Mouse (Mus musculus): Measurements from ENCODE around the gene Guca2a. TPM values are rescaled to one million over a fixed set of nuclear protein-coding genes. Genes with fewer than 3 reads are reported as not detected.

Gene Guca2a
- polyA plus RNA-seq, 1 experiment from 2014 or later = 0.55 TPM

DNA sequence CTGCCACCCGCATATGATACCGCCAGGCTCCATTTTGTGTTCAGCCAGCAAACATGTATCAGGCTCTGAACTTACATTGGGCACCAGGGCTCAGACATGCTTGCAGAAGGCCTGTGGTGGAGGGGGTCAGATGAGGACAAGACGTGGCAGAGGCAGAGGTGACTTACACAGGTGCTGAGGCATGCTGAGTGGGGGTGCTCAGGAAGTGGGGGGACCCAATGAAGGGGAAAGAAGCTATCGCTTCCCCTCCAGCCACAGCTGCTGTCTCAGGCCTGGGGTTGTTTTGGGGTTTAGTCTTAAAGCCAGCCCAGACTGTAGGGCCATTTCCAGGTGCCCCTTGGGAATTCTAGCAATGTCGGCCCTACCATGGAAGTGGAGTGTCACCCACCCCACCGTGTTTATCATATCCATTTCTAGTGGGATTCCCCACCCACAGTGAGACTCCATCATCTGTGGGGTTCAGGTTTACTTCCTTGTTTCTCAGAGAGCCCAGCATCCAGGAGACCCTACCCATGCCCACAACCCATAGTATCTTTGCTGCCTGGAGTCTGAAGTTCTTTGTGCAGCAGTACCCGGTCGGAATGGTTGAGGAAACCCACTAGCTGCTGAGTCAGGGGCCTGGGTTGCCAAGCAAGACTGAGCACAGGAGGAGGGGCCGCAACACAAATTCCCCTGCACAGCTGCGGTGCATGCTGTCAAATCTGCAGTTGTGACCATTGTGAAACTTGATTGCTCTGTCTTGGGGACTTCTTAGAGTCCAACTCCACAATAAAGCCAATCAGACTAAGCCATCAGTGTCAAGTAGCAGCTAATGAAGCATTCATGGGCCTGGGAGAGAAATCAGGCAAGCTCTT, 32.1 kb downstream of the Guca2a start:
- H3K4me3 ChIP-seq (ENCODE audit: low read depth, low read length) = no peak overlapping the region
- no peaks in the 10 kb centered on the region for H3K36me3 ChIP-seq (ENCODE audit: control insufficient read depth, insufficient read depth)
- no peaks in the 10 kb centered on the region for H3K27me3 ChIP-seq (ENCODE audit: control insufficient read depth, insufficient read depth, low read depth, low read length)
- H3K9me3 ChIP-seq (replicated peaks; ENCODE audit: control insufficient read depth, low read length) = no peaks in the 10 kb centered on the region
- no peak overlapping the region for H3K4me2 ChIP-seq (ENCODE audit: low read depth, low read length)
- no peak for ATAC-seq (ENCODE audit: low read depth)
- 59% methylated on average over 10 of the region's 10 CpGs for WGBS (ENCODE audit: insufficient replicate concordance)
- H3K27ac ChIP-seq (ENCODE audit: low read length) = no peak overlapping the region
- no peak overlapping the region for H3K9ac ChIP-seq (ENCODE audit: low read depth, low read length)
- no peaks in the 10 kb centered on the region for H3K4me1 ChIP-seq (ENCODE audit: control insufficient read depth, low read depth, low read length)

DNA sequence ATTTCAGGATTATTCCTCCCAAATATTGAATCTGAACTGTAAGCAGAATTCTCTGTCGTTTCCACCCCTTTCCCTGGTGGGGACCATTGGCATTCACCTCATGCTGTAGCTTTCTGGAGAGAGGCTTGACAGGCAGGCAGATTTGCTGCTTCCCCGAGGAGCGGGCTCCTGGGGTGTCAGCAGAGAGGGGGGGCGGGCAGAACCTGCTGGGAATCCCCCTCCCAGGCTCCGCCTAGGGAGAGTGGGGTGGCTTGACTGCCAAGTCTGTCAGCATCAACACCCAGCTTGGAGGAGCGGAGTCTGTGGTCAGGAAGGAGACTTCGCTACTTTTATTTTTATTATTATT, 32.7 kb downstream of the Guca2a start:
- H3K36me3 ChIP-seq (ENCODE audit: control insufficient read depth, insufficient read depth) = no peaks in the 10 kb centered on the region
- H3K9ac ChIP-seq (ENCODE audit: low read depth, low read length) = no peak overlapping the region
- no peaks in the 10 kb centered on the region for H3K9me3 ChIP-seq (replicated peaks; ENCODE audit: control insufficient read depth, low read length)
- 52% methylated on average over 7 of the region's 7 CpGs for WGBS (ENCODE audit: insufficient replicate concordance)
- no peak for ATAC-seq (ENCODE audit: low read depth)
- no peaks in the 10 kb centered on the region for H3K27me3 ChIP-seq (ENCODE audit: control insufficient read depth, insufficient read depth, low read depth, low read length)
- no peak overlapping the region for H3K27ac ChIP-seq (ENCODE audit: low read length)
- no peak overlapping the region for H3K4me3 ChIP-seq (ENCODE audit: low read depth, low read length)
- no peak overlapping the region for H3K4me2 ChIP-seq (ENCODE audit: low read depth, low read length)
- H3K4me1 ChIP-seq (ENCODE audit: control insufficient read depth, low read depth, low read length) = no peaks in the 10 kb centered on the region

DNA sequence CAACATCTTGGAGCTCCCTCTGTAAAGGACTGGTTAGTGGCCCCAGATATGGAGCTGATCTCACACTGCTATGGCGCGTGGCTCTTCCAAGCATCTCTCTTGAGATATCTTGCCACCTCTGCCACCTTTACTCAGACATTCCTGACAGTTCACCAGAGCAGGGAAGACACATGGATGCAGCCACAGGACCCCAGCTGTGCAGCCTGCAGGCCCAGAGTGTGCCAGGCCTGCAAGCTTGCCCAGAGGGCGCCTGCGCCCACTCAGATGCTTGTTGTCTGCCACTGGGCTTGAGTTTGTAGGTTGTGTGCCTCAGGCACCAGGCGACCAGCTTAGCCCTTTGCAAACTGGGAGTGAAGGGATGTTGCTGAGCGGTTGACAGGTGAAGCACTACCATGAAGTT, 33.2 kb downstream of the Guca2a start:
- WGBS (ENCODE audit: insufficient replicate concordance) = 65% methylated on average over 6 of the region's 6 CpGs
- no peaks in the 10 kb centered on the region for H3K4me1 ChIP-seq (ENCODE audit: control insufficient read depth, low read depth, low read length)
- H3K4me3 ChIP-seq (ENCODE audit: low read depth, low read length) = no peak overlapping the region
- no peaks in the 10 kb centered on the region for H3K27me3 ChIP-seq (ENCODE audit: control insufficient read depth, insufficient read depth, low read depth, low read length)
- no peak for ATAC-seq (ENCODE audit: low read depth)
- no peak overlapping the region for H3K27ac ChIP-seq (ENCODE audit: low read length)
- H3K4me2 ChIP-seq (ENCODE audit: low read depth, low read length) = no peak overlapping the region
- no peaks in the 10 kb centered on the region for H3K36me3 ChIP-seq (ENCODE audit: control insufficient read depth, insufficient read depth)
- H3K9ac ChIP-seq (ENCODE audit: low read depth, low read length) = no peak overlapping the region
- H3K9me3 ChIP-seq (replicated peaks; ENCODE audit: control insufficient read depth, low read length) = no peaks in the 10 kb centered on the region

DNA sequence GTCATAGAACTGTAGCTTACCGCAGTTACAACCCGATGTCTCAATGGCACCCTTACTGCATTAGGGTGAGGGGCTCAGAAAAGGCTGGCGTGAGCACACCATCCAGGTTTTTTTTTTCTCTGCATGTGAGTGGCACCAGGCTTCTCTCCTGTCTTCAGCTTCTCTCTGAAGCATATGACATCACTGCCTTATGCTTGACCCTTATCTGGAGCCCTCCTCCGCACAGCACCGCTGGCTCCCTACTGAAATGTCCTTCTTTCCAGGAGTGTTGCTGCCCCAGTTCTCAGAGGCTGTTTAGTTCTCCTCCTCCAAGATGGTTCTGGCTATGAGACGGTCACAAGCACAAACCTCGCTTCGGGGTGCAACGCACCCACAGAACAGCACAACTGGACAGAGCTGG, 33.7 kb downstream of the Guca2a start:
- 79% methylated on average over 9 of the region's 9 CpGs for WGBS (ENCODE audit: insufficient replicate concordance)
- no peak overlapping the region for H3K4me2 ChIP-seq (ENCODE audit: low read depth, low read length)
- H3K27me3 ChIP-seq (ENCODE audit: control insufficient read depth, insufficient read depth, low read depth, low read length) = no peaks in the 10 kb centered on the region
- no peak for ATAC-seq (ENCODE audit: low read depth)
- H3K9me3 ChIP-seq (replicated peaks; ENCODE audit: control insufficient read depth, low read length) = no peaks in the 10 kb centered on the region
- no peak overlapping the region for H3K9ac ChIP-seq (ENCODE audit: low read depth, low read length)
- no peaks in the 10 kb centered on the region for H3K36me3 ChIP-seq (ENCODE audit: control insufficient read depth, insufficient read depth)
- H3K27ac ChIP-seq (ENCODE audit: low read length) = no peak overlapping the region
- no peak overlapping the region for H3K4me3 ChIP-seq (ENCODE audit: low read depth, low read length)
- H3K4me1 ChIP-seq (ENCODE audit: control insufficient read depth, low read depth, low read length) = no peaks in the 10 kb centered on the region

DNA sequence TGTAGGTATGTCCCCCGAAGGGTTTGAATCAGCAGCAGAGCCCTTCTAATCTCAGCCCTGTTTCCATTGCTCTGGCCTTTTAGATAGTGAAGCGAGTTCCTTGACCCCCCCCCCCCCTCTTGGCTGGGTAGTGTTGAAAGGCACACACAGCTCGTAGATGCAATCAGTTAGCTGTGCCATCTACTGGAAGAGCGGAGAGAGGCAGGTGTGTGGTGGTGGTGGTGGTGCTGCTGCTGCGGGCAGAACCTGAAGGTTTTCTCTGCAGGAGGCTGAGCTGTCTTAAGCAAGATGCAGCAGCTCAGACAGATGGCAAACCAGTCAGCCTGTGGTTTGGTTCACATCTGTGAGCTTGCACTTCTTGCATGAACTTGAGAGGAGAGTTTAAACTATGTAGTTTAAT, 35.2 kb downstream of the Guca2a start:
- H3K27ac ChIP-seq (ENCODE audit: low read length) = no peak overlapping the region
- no peak for ATAC-seq (ENCODE audit: low read depth)
- no peak overlapping the region for H3K4me2 ChIP-seq (ENCODE audit: low read depth, low read length)
- no peaks in the 10 kb centered on the region for H3K36me3 ChIP-seq (ENCODE audit: control insufficient read depth, insufficient read depth)
- H3K4me1 ChIP-seq (ENCODE audit: control insufficient read depth, low read depth, low read length) = no peaks in the 10 kb centered on the region
- no peaks in the 10 kb centered on the region for H3K27me3 ChIP-seq (ENCODE audit: control insufficient read depth, insufficient read depth, low read depth, low read length)
- no peak overlapping the region for H3K4me3 ChIP-seq (ENCODE audit: low read depth, low read length)
- WGBS (ENCODE audit: insufficient replicate concordance) = 32% methylated on average over 5 of the region's 5 CpGs
- H3K9me3 ChIP-seq (replicated peaks; ENCODE audit: control insufficient read depth, low read length) = no peaks in the 10 kb centered on the region
- H3K9ac ChIP-seq (ENCODE audit: low read depth, low read length) = no peak overlapping the region

DNA sequence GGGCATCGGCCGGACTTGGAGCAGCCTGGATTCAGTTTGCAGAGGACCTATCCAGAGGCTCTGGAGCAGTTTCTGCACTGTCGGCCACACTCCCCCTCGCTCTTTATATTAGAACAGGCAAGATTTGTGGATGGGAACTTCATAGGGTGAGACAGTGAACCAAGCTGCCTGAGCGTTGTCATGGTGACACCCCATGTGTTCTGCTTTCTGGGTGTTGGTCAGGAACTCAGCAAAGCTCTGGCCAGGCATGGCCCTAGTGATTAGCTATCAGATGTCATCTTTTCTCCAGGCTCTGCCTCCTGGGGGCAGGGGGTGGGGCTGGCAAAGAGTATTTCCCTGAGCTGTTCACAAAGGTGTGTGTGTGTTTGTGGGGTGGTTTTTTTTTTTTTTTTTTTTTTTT, 45.1 kb downstream of the Guca2a start:
- no peak overlapping the region for H3K27ac ChIP-seq (ENCODE audit: low read length)
- 54% methylated on average over 5 of the region's 5 CpGs for WGBS (ENCODE audit: insufficient replicate concordance)
- H3K9me3 ChIP-seq (replicated peaks; ENCODE audit: control insufficient read depth, low read length) = no peaks in the 10 kb centered on the region
- no peak overlapping the region for H3K4me3 ChIP-seq (ENCODE audit: low read depth, low read length)
- no peaks in the 10 kb centered on the region for H3K36me3 ChIP-seq (ENCODE audit: control insufficient read depth, insufficient read depth)
- no peaks in the 10 kb centered on the region for H3K27me3 ChIP-seq (ENCODE audit: control insufficient read depth, insufficient read depth, low read depth, low read length)
- H3K4me1 ChIP-seq (ENCODE audit: control insufficient read depth, low read depth, low read length) = no peaks in the 10 kb centered on the region
- no peak overlapping the region for H3K9ac ChIP-seq (ENCODE audit: low read depth, low read length)
- no peak overlapping the region for H3K4me2 ChIP-seq (ENCODE audit: low read depth, low read length)
- no peak for ATAC-seq (ENCODE audit: low read depth)

DNA sequence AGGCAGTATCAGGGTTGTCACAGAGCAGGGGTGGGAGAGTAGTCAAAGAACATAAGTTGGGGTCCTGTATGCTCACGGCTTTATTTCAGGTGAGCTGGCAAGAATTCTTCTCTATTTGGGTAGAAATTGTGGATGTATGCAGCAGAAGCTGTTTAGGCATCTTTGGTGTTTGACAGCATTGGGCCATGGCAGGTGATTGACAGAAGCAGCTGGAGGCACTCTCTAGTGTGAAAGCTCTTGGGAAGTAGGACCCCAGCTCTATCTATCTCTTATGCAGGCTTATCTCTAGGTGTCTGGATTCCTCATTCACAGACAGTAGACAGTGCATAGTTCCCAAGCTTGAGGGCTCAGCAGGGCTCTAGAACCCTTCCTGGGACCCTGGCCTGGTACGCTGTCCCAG, 48.2 kb downstream of the Guca2a start:
- Histone ChIP-seq H3K36me3 (ENCODE audit: control insufficient read depth, insufficient read depth) (no peaks in the 10 kb centered on the region), H3K4me3 (ENCODE audit: low read depth, low read length) (no peak overlapping the region), H3K27me3 (ENCODE audit: control insufficient read depth, insufficient read depth, low read depth, low read length) (no peaks in the 10 kb centered on the region), H3K27ac (ENCODE audit: low read length) (no peak overlapping the region), H3K9me3 (replicated peaks; ENCODE audit: control insufficient read depth, low read length) (no peaks in the 10 kb centered on the region), H3K4me1 (ENCODE audit: control insufficient read depth, low read depth, low read length) (no peaks in the 10 kb centered on the region), H3K9ac (ENCODE audit: low read depth, low read length) (no peak overlapping the region), H3K4me2 (ENCODE audit: low read depth, low read length) (no peak overlapping the region)
- whole genome bisulfite sequencing (ENCODE audit: insufficient replicate concordance) = 67% methylated on average over 2 of the region's 2 CpGs
- no peak for ATAC-seq (ENCODE audit: low read depth)

Other genes with a start within 250 kb of the Guca2a start
- gene Ccdc30, start 222.2 kb upstream of the Guca2a start, polyA plus RNA-seq (2015; fragmentation: Nextera tagmentation; extraction: Ambion mirVana) = 0.99 and 1.0 TPM in 2 replicates
- gene Ppcs, start 215.3 kb upstream of the Guca2a start, polyA plus RNA-seq (2015; fragmentation: Nextera tagmentation; extraction: Ambion mirVana) = 12.9 and 13.3 TPM in 2 replicates
- gene Zmynd12, start 214.9 kb upstream of the Guca2a start, polyA plus RNA-seq (2015; fragmentation: Nextera tagmentation; extraction: Ambion mirVana) = 0.14 and 0.31 TPM in 2 replicates
- gene Rimkla, start 145.1 kb upstream of the Guca2a start, polyA plus RNA-seq (2015; fragmentation: Nextera tagmentation; extraction: Ambion mirVana) = 0.05 TPM in 1 of 2 replicates, not detected in the other
- gene Foxj3, start 100.7 kb upstream of the Guca2a start, polyA plus RNA-seq (2015; fragmentation: Nextera tagmentation; extraction: Ambion mirVana) = 5.3 and 5.4 TPM in 2 replicates
- gene Frg2f1, start 98.2 kb upstream of the Guca2a start, polyA plus RNA-seq (2015; fragmentation: Nextera tagmentation; extraction: Ambion mirVana) = 1.3 and 1.4 TPM in 2 replicates
- gene Guca2b, start 21.2 kb downstream of the Guca2a start, polyA plus RNA-seq (2015; fragmentation: Nextera tagmentation; extraction: Ambion mirVana) = 0.27 and 0.70 TPM in 2 replicates
- gene Hivep3, start 96.1 kb downstream of the Guca2a start, polyA plus RNA-seq (2015; fragmentation: Nextera tagmentation; extraction: Ambion mirVana) = 2.1 and 2.3 TPM in 2 replicates

Measured in liver, embryonic 16.5 days (tissue).